Mouse (Mus musculus): ENCODE measurements at regions not wholly inside any gene's neighbourhood (a gene's known extent, or its start where the extent isn't known, plus 50 kb on each side); places are given as distances from the start of the nearest gene placed in this dataset.
"Not testable (repeated sequence)": the region's sequence is repeated elsewhere in the genome, so short reads cannot be mapped to it uniquely, and the experiment has no call there.

DNA sequence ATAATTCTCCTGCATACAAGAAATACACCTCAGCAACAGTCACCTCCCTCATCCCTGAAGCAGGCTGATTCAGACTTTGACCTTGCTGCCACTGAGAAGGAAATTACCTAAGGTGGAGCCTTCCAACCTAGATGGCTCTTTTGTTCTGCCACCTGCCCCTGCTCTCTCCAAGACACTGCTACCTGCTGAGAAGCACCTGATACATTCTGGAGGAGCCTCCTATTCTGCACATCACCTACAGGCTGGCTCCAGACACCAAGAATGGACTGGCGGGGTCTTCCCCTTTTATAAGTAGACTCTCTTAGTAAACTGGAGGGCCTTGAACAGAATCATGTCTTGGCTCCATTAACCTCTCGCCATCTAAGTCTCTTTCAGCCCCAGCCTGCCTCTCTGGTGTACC, 1149.5 kb upstream of the 2610301B20Rik start:
- H3K4me2 ChIP-seq; H3K9ac ChIP-seq; ATAC-seq (ENCODE audit: borderline replicate concordance, extremely low read depth, low FRiP score, low TSS enrichment); H3K36me3 ChIP-seq; H3K4me1 ChIP-seq; H3K4me3 ChIP-seq; H3K27ac ChIP-seq; H3K27me3 ChIP-seq; H3K9me3 ChIP-seq: not testable (repeated sequence)
- WGBS, result 85% methylated on average over 2 of the region's 2 CpGs

- no peak for ATAC-seq (ENCODE audit: borderline replicate concordance, extremely low read depth, low FRiP score, low TSS enrichment)
These were observed 1136.6 kb upstream of the 2610301B20Rik start for GRCm38 (mm10) chr4:9737691-9738090.

GRCm38 (mm10) chr4:9747411-9747938, 1126.8 kb upstream of the 2610301B20Rik start:
- H3K9ac ChIP-seq, result no peak overlapping the region
- no peaks in the 10 kb centered on the region for H3K4me1 ChIP-seq
- ATAC-seq (ENCODE audit: borderline replicate concordance, extremely low read depth, low FRiP score, low TSS enrichment), result no peak
- H3K9me3 ChIP-seq, result no peaks in the 10 kb centered on the region
- no peaks in the 10 kb centered on the region for H3K36me3 ChIP-seq
- no peak overlapping the region for H3K27ac ChIP-seq
- H3K4me2 ChIP-seq, result no peak overlapping the region
- WGBS, result 75% methylated on average over 6 of the region's 6 CpGs
- no peak overlapping the region for H3K4me3 ChIP-seq
- no peaks in the 10 kb centered on the region for H3K27me3 ChIP-seq

More at GRCm38 (mm10) chr4:9737691-9738090, 1136.6 kb upstream of the 2610301B20Rik start:
- whole genome bisulfite sequencing, result 77% methylated on average over 4 of the region's 4 CpGs
- Histone ChIP-seq H3K9me3 (no peaks in the 10 kb centered on the region), H3K27ac (no peak overlapping the region), H3K4me2 (no peak overlapping the region), H3K4me3 (no peak overlapping the region), H3K4me1 (no peaks in the 10 kb centered on the region), H3K27me3 (no peaks in the 10 kb centered on the region), H3K9ac (no peak overlapping the region), H3K36me3 (no peaks in the 10 kb centered on the region)

DNA sequence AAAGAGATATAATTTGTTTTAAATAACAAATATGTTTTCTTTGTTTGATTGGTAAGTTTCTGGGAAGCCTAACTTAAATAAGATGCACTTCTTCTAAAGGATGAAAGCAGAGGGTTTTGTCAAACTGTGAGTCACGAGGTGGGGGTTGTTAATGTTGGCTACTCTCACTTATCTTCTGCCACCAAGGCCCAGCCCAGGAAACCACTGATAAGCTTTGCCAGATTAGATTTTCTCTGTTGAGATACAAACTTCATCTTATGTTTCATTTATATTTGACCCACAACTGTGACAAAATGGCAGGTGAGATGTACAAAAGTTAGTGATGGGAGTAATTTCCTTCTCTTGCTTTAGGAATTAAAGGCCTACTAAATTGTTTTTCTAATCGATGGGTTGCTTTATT, 1126.2 kb upstream of the 2610301B20Rik start:
- no peaks in the 10 kb centered on the region for H3K9me3 ChIP-seq
- no peak overlapping the region for H3K9ac ChIP-seq
- WGBS, result 54% methylated on average over 2 of the region's 2 CpGs
- no peaks in the 10 kb centered on the region for H3K36me3 ChIP-seq
- no peak overlapping the region for H3K4me3 ChIP-seq
- no peak overlapping the region for H3K4me2 ChIP-seq
- no peaks in the 10 kb centered on the region for H3K27me3 ChIP-seq
- no peak overlapping the region for H3K27ac ChIP-seq
- no peaks in the 10 kb centered on the region for H3K4me1 ChIP-seq
- no peak for ATAC-seq (ENCODE audit: borderline replicate concordance, extremely low read depth, low FRiP score, low TSS enrichment)

GRCm38 (mm10) chr4:9749877-9750276, 1124.4 kb upstream of the 2610301B20Rik start:
- no peak overlapping the region for H3K4me2 ChIP-seq
- ATAC-seq (ENCODE audit: borderline replicate concordance, extremely low read depth, low FRiP score, low TSS enrichment), result no peak
- H3K9me3 ChIP-seq, result no peaks in the 10 kb centered on the region
- H3K4me3 ChIP-seq, result no peak overlapping the region
- H3K9ac ChIP-seq, result no peak overlapping the region
- no peaks in the 10 kb centered on the region for H3K36me3 ChIP-seq
- H3K27ac ChIP-seq, result no peak overlapping the region
- H3K27me3 ChIP-seq, result no peaks in the 10 kb centered on the region
- no peaks in the 10 kb centered on the region for H3K4me1 ChIP-seq
- WGBS, result 87% methylated on average over 3 of the region's 3 CpGs

- WGBS, result 79% methylated on average over 4 of the region's 4 CpGs
- H3K27ac ChIP-seq, result no peak overlapping the region
- no peaks in the 10 kb centered on the region for H3K9me3 ChIP-seq
- H3K36me3 ChIP-seq, result no peaks in the 10 kb centered on the region
- H3K4me3 ChIP-seq, result no peak overlapping the region
- no peak overlapping the region for H3K9ac ChIP-seq
- no peak for ATAC-seq (ENCODE audit: borderline replicate concordance, extremely low read depth, low FRiP score, low TSS enrichment)
- no peaks in the 10 kb centered on the region for H3K27me3 ChIP-seq
- H3K4me1 ChIP-seq, result no peaks in the 10 kb centered on the region
- H3K4me2 ChIP-seq, result no peak overlapping the region
These were observed 1123.9 kb upstream of the 2610301B20Rik start for GRCm38 (mm10) chr4:9750404-9750803.

GRCm38 (mm10) chr4:9763321-9763720, 1111.0 kb upstream of the 2610301B20Rik start:
- no peaks in the 10 kb centered on the region for H3K36me3 ChIP-seq
- 51% methylated on average over 1 of the region's 1 CpGs for WGBS
- no peak for ATAC-seq (ENCODE audit: borderline replicate concordance, extremely low read depth, low FRiP score, low TSS enrichment)

GRCm38 (mm10) chr4:9769633-9770205, 1104.6 kb upstream of the 2610301B20Rik start:
- peak overlapping the region; percentile 87 for H3K4me2 ChIP-seq
- no peak overlapping the region for H3K9ac ChIP-seq
- H3K4me3 ChIP-seq, result peak overlapping the region; percentile 54
- H3K4me1 ChIP-seq, result no peaks in the 10 kb centered on the region
- WGBS, result 57% methylated on average over 9 of the region's 9 CpGs
- H3K36me3 ChIP-seq, result no peaks in the 10 kb centered on the region
- no peaks in the 10 kb centered on the region for H3K27me3 ChIP-seq
- H3K27ac ChIP-seq, result no peak overlapping the region
- ATAC-seq (ENCODE audit: borderline replicate concordance, extremely low read depth, low FRiP score, low TSS enrichment), result no peak
- no peaks in the 10 kb centered on the region for H3K9me3 ChIP-seq

More at GRCm38 (mm10) chr4:9763321-9763720, 1111.0 kb upstream of the 2610301B20Rik start:
- Histone ChIP-seq H3K9ac (no peak overlapping the region), H3K27me3 (no peaks in the 10 kb centered on the region), H3K4me2 (no peak overlapping the region), H3K9me3 (no peaks in the 10 kb centered on the region), H3K4me1 (no peaks in the 10 kb centered on the region), H3K4me3 (no peak overlapping the region), H3K27ac (no peak overlapping the region)

GRCm38 (mm10) chr4:9770372-9771102, 1103.8 kb upstream of the 2610301B20Rik start:
- 1% methylated on average over 38 of the region's 38 CpGs for WGBS
- Histone ChIP-seq H3K36me3 (no peaks in the 10 kb centered on the region), H3K27me3 (no peaks in the 10 kb centered on the region), H3K9me3 (no peaks in the 10 kb centered on the region), H3K27ac (peak overlapping the region; percentile 39), H3K9ac (peak overlapping the region; percentile 43), H3K4me2 (peak overlapping the region; percentile 87), H3K4me3 (peak overlapping the region; percentile 54), H3K4me1 (no peaks in the 10 kb centered on the region)
- ATAC-seq (ENCODE audit: borderline replicate concordance, extremely low read depth, low FRiP score, low TSS enrichment), result peak; percentile 89

DNA sequence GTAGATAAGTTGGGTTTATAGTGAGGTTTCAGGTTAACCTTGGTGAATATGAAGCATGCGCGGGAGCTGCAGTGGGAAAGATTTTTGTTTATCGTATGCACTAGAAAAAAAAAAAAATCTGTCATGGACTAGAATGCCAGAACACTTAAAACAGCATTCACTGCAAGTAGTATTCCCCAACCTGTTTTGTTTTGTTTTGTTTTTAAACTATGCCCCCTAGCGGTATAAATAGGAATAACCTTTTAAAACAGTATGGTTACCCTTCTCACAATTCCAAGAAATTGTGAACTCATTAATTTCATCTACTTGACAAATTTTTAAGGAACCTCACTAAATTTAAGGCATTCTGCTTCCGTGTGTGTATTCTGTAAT, 1103.2 kb upstream of the 2610301B20Rik start:
- Histone ChIP-seq H3K27me3 (no peaks in the 10 kb centered on the region), H3K4me3 (peak overlapping the region; percentile 54), H3K9me3 (no peaks in the 10 kb centered on the region), H3K36me3 (no peaks in the 10 kb centered on the region), H3K4me1 (no peaks in the 10 kb centered on the region), H3K4me2 (peak overlapping the region; percentile 87), H3K27ac (peak overlapping the region; percentile 39), H3K9ac (peak overlapping the region; percentile 43)
- peak; percentile 37; the same call in 1 of the 2 replicates for ATAC-seq (ENCODE audit: borderline replicate concordance, extremely low read depth, low FRiP score, low TSS enrichment)
- WGBS, result 0% methylated on average over 5 of the region's 5 CpGs

- ATAC-seq (ENCODE audit: borderline replicate concordance, extremely low read depth, low FRiP score, low TSS enrichment), result no peak
- Histone ChIP-seq H3K9me3 (no peaks in the 10 kb centered on the region), H3K4me3 (no peak overlapping the region), H3K36me3 (no peaks in the 10 kb centered on the region), H3K9ac (no peak overlapping the region), H3K4me2 (no peak overlapping the region), H3K4me1 (no peaks in the 10 kb centered on the region), H3K27me3 (no peaks in the 10 kb centered on the region), H3K27ac (no peak overlapping the region)
- WGBS, result 83% methylated on average over 8 of the region's 8 CpGs
These were observed 1095.9 kb upstream of the 2610301B20Rik start for GRCm38 (mm10) chr4:9778391-9778790.

- H3K4me1 ChIP-seq, result no peaks in the 10 kb centered on the region
- H3K9ac ChIP-seq, result no peak overlapping the region
- no peak overlapping the region for H3K27ac ChIP-seq
- no peak overlapping the region for H3K4me3 ChIP-seq
- H3K36me3 ChIP-seq, result no peaks in the 10 kb centered on the region
- no peaks in the 10 kb centered on the region for H3K9me3 ChIP-seq
- ATAC-seq (ENCODE audit: borderline replicate concordance, extremely low read depth, low FRiP score, low TSS enrichment), result no peak
- no peak overlapping the region for H3K4me2 ChIP-seq
- 67% methylated on average over 3 of the region's 3 CpGs for WGBS
- H3K27me3 ChIP-seq, result no peaks in the 10 kb centered on the region
These were observed 1094.7 kb upstream of the 2610301B20Rik start for GRCm38 (mm10) chr4:9779594-9779993.
